Mouse (Mus musculus): ENCODE measurements around the gene Prdm16. TPM values are rescaled to one million over a fixed set of nuclear protein-coding genes. Genes with fewer than 3 reads are reported as not detected.

The Prdm16 gene
- polyA plus RNA-seq, 1 experiment = not detected

GRCm38 (mm10) chr4:154402948-154403347 is 233.7 kb downstream of the Prdm16 start:
- Histone ChIP-seq H3K79me2 (ENCODE audit: control insufficient read depth, insufficient read depth) (no peaks in the 10 kb centered on the region), H3K4me3 (ENCODE audit: insufficient read depth, poor library complexity, severe bottlenecking) (no peak overlapping the region), H3K36me3 (ENCODE audit: control insufficient read depth, insufficient read depth) (no peaks in the 10 kb centered on the region), H3K79me3 (ENCODE audit: low read depth) (no peaks in the 10 kb centered on the region), H3K27me3 (ENCODE audit: control insufficient read depth, insufficient read depth, insufficient read length) (no peaks in the 10 kb centered on the region), H3ac (ENCODE audit: control insufficient read depth, insufficient read length, low read depth) (no peak overlapping the region)
- no peak for TF ChIP-seq USF1 (IDR thresholded peaks at IDR 0.05; ENCODE audit: low read depth)
- TF ChIP-seq CEBPB (IDR thresholded peaks at IDR 0.05; ENCODE audit: low read depth) = no peak
- TF ChIP-seq MAX (IDR thresholded peaks at IDR 0.05) = no peak
- no peak for TF ChIP-seq MYOD1 (IDR thresholded peaks at IDR 0.05; ENCODE audit: control insufficient read depth, insufficient read length, low read depth)

GRCm38 (mm10) chr4:154401982-154402932 is 234.4 kb downstream of the Prdm16 start:
- TF ChIP-seq MYOG (IDR thresholded peaks at IDR 0.05; ENCODE audit: control insufficient read depth, extremely low read depth, insufficient read length) (no peak), MAX (IDR thresholded peaks at IDR 0.05) (no peak), FOSL1 (IDR thresholded peaks at IDR 0.05; ENCODE audit: insufficient read depth, low read length, poor library complexity, severe bottlenecking) (no peak), CEBPB (IDR thresholded peaks at IDR 0.05; ENCODE audit: low read depth) (no peak), MYOD1 (IDR thresholded peaks at IDR 0.05; ENCODE audit: control insufficient read depth, insufficient read length, low read depth) (no peak), USF1 (IDR thresholded peaks at IDR 0.05; ENCODE audit: low read depth) (no peak), CTCF (IDR thresholded peaks at IDR 0.05; ENCODE audit: control insufficient read depth, insufficient read depth, insufficient read length) (no peak)
- H3K4me3 ChIP-seq (ENCODE audit: insufficient read depth, poor library complexity, severe bottlenecking) = no peak overlapping the region
- no peaks in the 10 kb centered on the region for H3K79me3 ChIP-seq (ENCODE audit: low read depth)
- no peaks in the 10 kb centered on the region for H3K79me2 ChIP-seq (ENCODE audit: control insufficient read depth, insufficient read depth)
- H3K27me3 ChIP-seq (ENCODE audit: control insufficient read depth, insufficient read depth, insufficient read length) = no peaks in the 10 kb centered on the region
- H3K36me3 ChIP-seq (ENCODE audit: control insufficient read depth, insufficient read depth) = no peaks in the 10 kb centered on the region
- no peak overlapping the region for H3ac ChIP-seq (ENCODE audit: control insufficient read depth, insufficient read length, low read depth)

- no peak overlapping the region for H3ac ChIP-seq (ENCODE audit: control insufficient read depth, insufficient read length, low read depth)
- no peaks in the 10 kb centered on the region for H3K36me3 ChIP-seq (ENCODE audit: control insufficient read depth, insufficient read depth)
- no peaks in the 10 kb centered on the region for H3K27me3 ChIP-seq (ENCODE audit: control insufficient read depth, insufficient read depth, insufficient read length)
- TF ChIP-seq USF1 (IDR thresholded peaks at IDR 0.05; ENCODE audit: low read depth) (no peak), MAX (IDR thresholded peaks at IDR 0.05) (no peak), MYOD1 (IDR thresholded peaks at IDR 0.05; ENCODE audit: control insufficient read depth, insufficient read length, low read depth) (no peak), CTCF (IDR thresholded peaks at IDR 0.05; ENCODE audit: control insufficient read depth, insufficient read depth, insufficient read length) (no peak)
- no peaks in the 10 kb centered on the region for H3K79me3 ChIP-seq (ENCODE audit: low read depth)
- no peaks in the 10 kb centered on the region for H3K79me2 ChIP-seq (ENCODE audit: control insufficient read depth, insufficient read depth)
- H3K4me3 ChIP-seq (ENCODE audit: insufficient read depth, poor library complexity, severe bottlenecking) = no peak overlapping the region
Observed at GRCm38 (mm10) chr4:154401379-154401778, 235.3 kb downstream of the Prdm16 start.

DNA sequence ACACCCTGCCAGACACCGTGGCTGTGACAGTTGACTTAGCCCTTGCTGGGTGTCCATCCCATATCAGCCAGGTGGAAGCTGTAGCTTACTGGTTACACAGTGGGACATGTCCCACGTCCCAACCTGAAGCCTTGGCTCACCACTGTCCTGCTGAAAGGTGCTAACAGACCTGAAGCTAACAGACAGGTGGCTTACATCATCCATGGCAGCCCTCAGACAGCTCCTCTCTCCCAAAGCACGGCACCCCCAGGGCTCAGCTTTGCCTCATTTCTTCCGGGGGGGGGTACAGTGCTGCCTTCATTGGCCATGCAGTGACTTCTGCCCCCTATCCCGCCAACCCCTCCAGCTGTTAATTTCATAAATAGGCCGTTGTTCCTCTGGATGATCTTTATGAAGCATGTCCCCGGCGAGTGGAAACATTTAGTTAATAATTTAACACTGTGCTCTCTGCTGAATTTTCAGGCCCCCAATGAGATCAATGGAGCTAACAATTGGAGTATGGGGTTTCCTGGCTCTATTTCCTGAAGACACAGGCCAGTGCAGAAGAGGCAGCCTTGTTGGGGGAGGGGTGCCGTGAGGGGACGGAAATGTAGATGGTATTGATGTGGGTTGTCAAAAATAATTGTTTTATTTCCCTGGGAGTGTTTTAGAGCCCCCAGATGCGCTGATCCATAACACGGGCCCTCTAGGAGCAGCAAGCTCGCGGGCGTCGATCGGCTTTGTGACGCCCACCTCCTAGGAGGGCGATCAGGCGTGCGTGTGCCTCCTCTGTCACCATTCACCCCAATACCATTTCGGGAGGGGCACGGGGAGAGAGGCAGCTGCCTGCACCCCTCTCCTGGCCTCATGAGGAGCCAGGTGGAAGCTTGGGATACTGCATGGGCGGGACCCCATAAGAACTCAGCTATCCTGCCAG is 236.2 kb downstream of the Prdm16 start:
- Histone ChIP-seq H3ac (ENCODE audit: control insufficient read depth, insufficient read length, low read depth) (no peak overlapping the region), H3K79me2 (ENCODE audit: control insufficient read depth, insufficient read depth) (no peaks in the 10 kb centered on the region), H3K36me3 (ENCODE audit: control insufficient read depth, insufficient read depth) (no peaks in the 10 kb centered on the region), H3K27me3 (ENCODE audit: control insufficient read depth, insufficient read depth, insufficient read length) (no peaks in the 10 kb centered on the region), H3K4me3 (ENCODE audit: insufficient read depth, poor library complexity, severe bottlenecking) (no peak overlapping the region), H3K79me3 (ENCODE audit: low read depth) (no peaks in the 10 kb centered on the region)
- TF ChIP-seq CEBPB (IDR thresholded peaks at IDR 0.05; ENCODE audit: low read depth) (no peak), MYOG (IDR thresholded peaks at IDR 0.05; ENCODE audit: control insufficient read depth, extremely low read depth, insufficient read length) (no peak), USF1 (IDR thresholded peaks at IDR 0.05; ENCODE audit: low read depth) (no peak), MYOD1 (IDR thresholded peaks at IDR 0.05; ENCODE audit: control insufficient read depth, insufficient read length, low read depth) (no peak), CTCF (IDR thresholded peaks at IDR 0.05; ENCODE audit: control insufficient read depth, insufficient read depth, insufficient read length) (no peak), MAX (IDR thresholded peaks at IDR 0.05) (no peak), FOSL1 (IDR thresholded peaks at IDR 0.05; ENCODE audit: insufficient read depth, low read length, poor library complexity, severe bottlenecking) (no peak)

GRCm38 (mm10) chr4:154399634-154400033 is 237.0 kb downstream of the Prdm16 start:
- Histone ChIP-seq H3K79me2 (ENCODE audit: control insufficient read depth, insufficient read depth) (no peaks in the 10 kb centered on the region), H3K36me3 (ENCODE audit: control insufficient read depth, insufficient read depth) (no peaks in the 10 kb centered on the region), H3K27me3 (ENCODE audit: control insufficient read depth, insufficient read depth, insufficient read length) (no peaks in the 10 kb centered on the region), H3K79me3 (ENCODE audit: low read depth) (no peaks in the 10 kb centered on the region), H3K4me3 (ENCODE audit: insufficient read depth, poor library complexity, severe bottlenecking) (no peak overlapping the region), H3ac (ENCODE audit: control insufficient read depth, insufficient read length, low read depth) (no peak overlapping the region)
- TF ChIP-seq MAX (IDR thresholded peaks at IDR 0.05) = no peak
- no peak for TF ChIP-seq FOSL1 (IDR thresholded peaks at IDR 0.05; ENCODE audit: insufficient read depth, low read length, poor library complexity, severe bottlenecking)
- TF ChIP-seq CTCF (IDR thresholded peaks at IDR 0.05; ENCODE audit: control insufficient read depth, insufficient read depth, insufficient read length) = no peak
- TF ChIP-seq CEBPB (IDR thresholded peaks at IDR 0.05; ENCODE audit: low read depth) = no peak
- no peak for TF ChIP-seq MYOG (IDR thresholded peaks at IDR 0.05; ENCODE audit: control insufficient read depth, extremely low read depth, insufficient read length)
- no peak for TF ChIP-seq USF1 (IDR thresholded peaks at IDR 0.05; ENCODE audit: low read depth)
- no peak for TF ChIP-seq MYOD1 (IDR thresholded peaks at IDR 0.05; ENCODE audit: control insufficient read depth, insufficient read length, low read depth)

All from C2C12 (cell line).